Mouse (Mus musculus) layer of hippocampus, adult 6 months (tissue): ENCODE results near the gene Syt8. TPM values are rescaled to one million over a fixed set of nuclear protein-coding genes. Genes with fewer than 3 reads are reported as not detected.

Source experiments
- long read RNA-seq, 2 experiments: library from polyadenylated mRNA; unstranded; transcript quantifications; one replicate each; pipeline ENCODE4 v2.0.0; 2019 to 2020
- polyA plus RNA-seq: library from polyadenylated mRNA; unstranded; fragments of <200 nt; fragmentation: Nextera tagmentation; gene quantifications from 2 replicates; pipeline ENCODE4 v1.2.3, GENCODE M21; 2021

Gene Syt8
- polyA plus RNA-seq, result not detected in 2 replicates
- long read RNA-seq, experiment 1, result 0 reads
- long read RNA-seq, experiment 2, result 0 reads

GRCm38 (mm10) chr7:142434137-142434865 lies at the start of gene Syt8:
TSS of gene Syt8 (plus strand) at chr7:142434850.

GRCm38 (mm10) chr7:142387419-142388148 lies 47.1 kb upstream of the Syt8 start, which contains the start of gene Ctsd:
TSS of gene Ctsd (minus strand) at chr7:142388038.

DNA sequence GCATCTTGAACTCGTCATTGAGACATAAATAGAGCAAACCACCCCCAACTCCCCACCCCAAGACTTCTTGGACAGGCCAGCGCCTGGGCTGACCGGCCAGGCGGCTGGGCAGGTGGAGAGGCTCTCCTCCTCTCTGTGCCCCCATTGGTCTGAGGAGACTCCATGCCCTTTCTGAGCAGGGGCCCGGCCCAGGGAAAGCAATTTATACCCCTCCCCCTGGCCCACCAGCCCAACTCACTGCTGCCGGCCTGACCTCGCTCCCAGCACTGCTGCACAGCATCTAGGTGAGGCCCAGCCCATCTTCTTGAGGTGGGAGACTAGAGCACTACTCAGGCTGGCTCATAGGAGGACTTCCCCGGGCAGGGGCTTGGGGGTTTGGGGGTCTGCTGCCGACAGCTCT lies 6.9 kb downstream of the Syt8 start, which contains the start of gene Tnni2:
Tnni2 (plus strand) TSS at position 224 of the 400 bp plus-strand sequence.

DNA sequence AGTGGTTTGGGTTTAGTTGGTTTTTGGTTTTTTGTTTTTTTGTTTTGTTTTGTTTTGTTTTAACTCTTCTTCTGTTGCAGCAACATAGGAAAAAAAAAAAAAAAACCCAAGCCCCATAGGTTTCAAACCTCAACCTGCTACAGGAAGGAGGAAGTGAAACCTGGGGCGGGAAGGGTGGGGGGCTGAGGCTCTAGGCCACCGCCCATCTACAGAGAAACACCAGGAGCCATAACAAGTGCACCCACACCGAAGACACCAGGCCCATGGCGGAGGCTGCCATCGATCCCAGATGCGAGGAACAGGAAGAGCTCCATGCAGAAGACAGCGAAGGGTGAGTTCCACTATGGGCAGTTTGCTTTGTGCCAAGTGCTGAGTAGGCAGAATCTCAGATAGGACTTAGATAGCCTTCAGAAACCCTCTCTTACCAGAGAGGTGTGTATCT lies 26.0 kb downstream of the Syt8 start, which contains the start of gene Lsp1:
Lsp1 (plus strand) TSS at position 174 of the 442 bp plus-strand sequence.

Other genes with a start within 250 kb of the Syt8 start
- not detected in 2 replicates for gene Gm10153, start 244.5 kb upstream of the Syt8 start, polyA plus RNA-seq
- gene Krtap5-3, start 233.5 kb upstream of the Syt8 start, polyA plus RNA-seq, result not detected in 2 replicates
- gene Gm7579, start 223.0 kb upstream of the Syt8 start, polyA plus RNA-seq, result not detected in 2 replicates
- gene Krtap5-5, start 204.9 kb upstream of the Syt8 start, polyA plus RNA-seq, result not detected in 2 replicates
- gene Gm40460, start 193.8 kb upstream of the Syt8 start, polyA plus RNA-seq, result not detected in 2 replicates
- not detected in 2 replicates for gene Gm2431, start 176.5 kb upstream of the Syt8 start, polyA plus RNA-seq
- gene Gm4559, start 160.5 kb upstream of the Syt8 start, polyA plus RNA-seq, result not detected in 2 replicates
- not detected in 2 replicates for gene Krtap5-1, start 137.7 kb upstream of the Syt8 start, polyA plus RNA-seq
- not detected in 2 replicates for gene Krtap5-4, start 131.3 kb upstream of the Syt8 start, polyA plus RNA-seq
- 36.8 and 37.1 TPM in 2 replicates for gene Ifitm10, start 61.1 kb upstream of the Syt8 start, polyA plus RNA-seq
- gene Gm49369, start 52.2 kb upstream of the Syt8 start, polyA plus RNA-seq, result 0.75 and 1.3 TPM in 2 replicates
- gene Ctsd, start 46.8 kb upstream of the Syt8 start, polyA plus RNA-seq, result 498 and 676 TPM in 2 replicates
- 0.95 and 1.1 TPM in 2 replicates for gene Tnni2, start 7.0 kb downstream of the Syt8 start, polyA plus RNA-seq
- 2.4 and 3.4 TPM in 2 replicates for gene Lsp1, start 26.0 kb downstream of the Syt8 start, polyA plus RNA-seq
- gene Tnnt3, start 64.0 kb downstream of the Syt8 start, polyA plus RNA-seq, result 0.19 and 0.25 TPM in 2 replicates
- 42.3 and 45.9 TPM in 2 replicates for gene Mrpl23, start 97.8 kb downstream of the Syt8 start, polyA plus RNA-seq
- 6.2 and 19.9 TPM in 2 replicates for gene Igf2, start 232.0 kb downstream of the Syt8 start, polyA plus RNA-seq
- gene Gm49394, start 235.1 kb downstream of the Syt8 start, polyA plus RNA-seq, result not detected in 2 replicates